Mouse (Mus musculus) adipocyte (in vitro differentiated cells): ENCODE measurements around the gene Tubb2a.
A peak's percentile ranks its signal among the peaks of the same experiment; 100 is the strongest.

Experiments used
- DNase-seq: peaks from one replicate; pipeline ENCODE4 v3.0.0-alpha.2; 2016; ENCODE audit warnings: low spot score

The Tubb2a gene

GRCm38 (mm10) chr13:34051692-34052091 lies 26.1 kb downstream of the Tubb2a start:
- no peak for DNase-seq

- DNase-seq, result no peak
These were observed 27.3 kb downstream of the Tubb2a start for GRCm38 (mm10) chr13:34050479-34050878.

DNA sequence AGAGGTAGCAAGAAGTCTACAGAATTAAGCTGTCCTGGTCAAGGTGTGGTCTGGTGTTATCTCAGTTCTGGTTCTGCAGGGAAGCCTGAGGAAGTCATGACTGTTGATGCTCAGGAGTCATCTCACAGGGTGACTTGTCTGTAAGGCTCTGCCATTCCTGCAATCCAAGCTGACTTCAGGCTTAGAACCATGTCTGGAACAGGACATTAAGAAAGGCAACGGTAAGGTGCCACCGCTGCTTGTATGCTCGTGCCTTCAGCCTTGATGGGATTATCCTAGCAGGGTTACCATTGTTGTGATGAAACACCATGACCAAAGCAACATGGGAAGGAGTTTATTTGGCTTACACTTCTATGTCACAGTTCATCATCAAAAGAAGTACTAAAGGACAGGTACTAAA lies 30.3 kb downstream of the Tubb2a start:
- no peak for DNase-seq

- DNase-seq, result peak; percentile 90
These were observed 31.3 kb downstream of the Tubb2a start for GRCm38 (mm10) chr13:34046421-34047012.

- no peak for DNase-seq
These were observed 32.1 kb downstream of the Tubb2a start for GRCm38 (mm10) chr13:34045511-34046249.

GRCm38 (mm10) chr13:34043716-34044393 lies 34.0 kb downstream of the Tubb2a start:
- no peak for DNase-seq

DNA sequence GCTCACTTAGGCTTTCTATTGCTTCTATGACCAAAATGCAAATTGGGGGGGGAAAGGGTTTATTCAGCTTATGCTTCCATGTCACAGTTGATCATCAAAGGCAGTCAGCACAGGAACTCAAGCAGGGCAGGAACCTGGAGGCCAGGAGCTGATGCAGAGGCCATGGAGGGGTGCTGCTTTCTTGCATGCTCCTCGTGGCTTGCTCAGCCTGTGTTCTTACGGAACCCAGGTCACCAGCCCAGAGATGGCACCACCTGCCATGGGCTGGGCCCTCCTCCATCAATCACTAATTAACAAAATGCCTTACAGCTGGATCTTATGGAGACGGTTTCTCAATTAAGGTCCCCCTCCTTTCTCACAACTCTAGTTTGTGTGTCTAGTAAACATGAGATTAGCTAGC lies 37.7 kb downstream of the Tubb2a start:
- no peak for DNase-seq

DNA sequence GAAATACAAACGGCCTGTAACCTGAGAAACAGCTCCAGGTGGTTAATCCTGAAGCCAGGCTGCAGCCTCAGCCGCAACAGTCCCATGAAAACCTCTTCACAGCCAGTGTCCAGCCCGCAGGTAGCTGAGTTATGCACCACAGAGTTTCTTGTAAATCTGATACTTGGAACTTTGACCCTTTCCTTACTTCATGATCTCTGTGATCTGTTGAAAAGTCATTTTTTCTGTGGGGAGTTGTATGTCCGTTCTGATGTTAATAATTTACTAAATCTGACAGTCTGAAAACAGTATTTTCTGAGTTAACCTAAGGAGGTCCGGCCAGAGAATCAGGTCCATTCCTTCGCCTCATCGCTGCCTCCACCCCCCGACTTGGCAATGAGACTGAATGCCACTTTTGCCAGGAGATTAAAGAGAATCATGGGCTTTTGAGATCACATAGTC lies 38.9 kb downstream of the Tubb2a start:
- DNase-seq, result no peak

DNA sequence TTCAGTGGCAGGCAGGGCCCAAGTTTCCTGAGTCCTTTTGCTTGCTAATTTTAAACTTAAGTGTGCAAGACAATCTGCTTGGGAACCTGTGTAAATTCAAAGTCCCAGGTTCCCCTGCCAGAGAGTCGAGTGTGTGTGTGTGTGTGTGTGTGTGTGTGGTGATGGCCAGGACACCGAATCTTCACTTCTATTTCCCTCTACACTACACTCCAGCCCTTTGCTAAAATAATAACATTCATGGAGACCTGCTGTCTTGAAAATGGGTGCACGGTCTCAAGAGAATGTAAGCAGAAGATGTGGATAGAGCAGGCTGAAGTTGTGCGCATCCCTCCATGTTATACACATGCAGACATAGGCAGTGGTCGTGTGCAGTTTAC lies 39.8 kb downstream of the Tubb2a start:
- no peak for DNase-seq

GRCm38 (mm10) chr13:34037172-34038055 lies 40.4 kb downstream of the Tubb2a start, which contains the start of gene Bphl:
Gene Bphl, plus strand, starts transcription at chr13:34037597.
- DNase-seq, result peak; percentile 96

DNA sequence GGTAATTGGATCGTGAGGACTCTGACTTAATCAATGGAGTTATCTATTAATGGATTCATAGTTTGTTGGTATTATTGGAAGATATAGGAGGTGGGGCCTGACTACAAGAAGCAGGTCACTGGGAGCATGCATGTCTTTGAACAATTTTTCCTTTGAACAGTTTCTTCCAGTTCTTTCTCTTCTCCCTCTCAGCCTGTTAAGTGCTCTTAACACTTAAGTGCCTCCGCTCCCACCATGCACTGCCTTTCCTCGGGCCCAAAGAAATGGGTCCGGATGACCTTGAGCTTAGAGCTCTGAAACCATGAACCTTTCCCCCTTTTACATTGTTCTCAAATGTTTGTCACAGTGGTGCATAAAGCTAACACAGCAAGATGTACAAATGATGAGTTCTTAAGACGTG lies 41.1 kb downstream of the Tubb2a start:
- DNase-seq, result no peak

DNA sequence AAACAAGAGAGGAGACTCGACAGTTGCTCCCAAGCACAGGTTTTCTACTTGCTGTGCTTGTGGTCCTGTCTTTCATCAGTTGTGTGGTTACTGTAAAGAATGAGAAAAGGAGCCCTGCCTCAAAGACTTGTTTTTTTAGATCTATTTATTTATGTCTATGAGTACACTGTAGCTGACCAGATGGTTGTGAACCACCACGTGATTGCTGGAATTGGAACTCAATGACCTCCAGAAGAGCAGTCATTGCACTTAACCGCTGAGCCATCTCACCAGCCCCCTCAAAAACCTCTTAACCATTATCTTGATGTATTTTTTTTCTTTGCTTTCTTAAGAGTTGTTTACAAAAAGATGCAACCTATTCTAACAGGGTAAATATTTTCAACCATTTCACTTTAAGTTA lies 42.4 kb downstream of the Tubb2a start:
- DNase-seq, result no peak

DNA sequence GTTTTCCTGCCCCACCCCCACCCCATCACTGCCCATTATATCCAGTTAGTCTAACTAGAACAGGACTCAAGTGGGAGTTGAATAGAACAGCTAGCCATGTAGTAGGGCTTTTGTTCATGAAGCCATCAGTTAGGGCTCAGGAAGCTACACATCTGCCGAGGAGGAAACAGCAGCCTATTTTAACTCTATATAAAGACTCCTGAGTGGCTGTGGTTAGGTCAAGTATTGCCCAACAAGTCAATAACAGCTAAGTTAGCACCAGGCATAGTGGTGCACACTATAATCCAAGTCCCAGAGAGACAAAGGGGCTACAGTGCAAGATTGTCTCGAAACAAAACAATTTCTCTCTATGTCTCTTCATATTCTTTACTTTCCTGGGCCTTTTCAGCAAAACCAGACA lies 45.8 kb downstream of the Tubb2a start:
- DNase-seq, result no peak
